Mouse (Mus musculus) lung, postnatal 36 days (tissue): ENCODE results near the gene Tpcn2.

Experiments used
- DNase-seq: peaks from one replicate; pipeline ENCODE4 v3.0.0; 2022; ENCODE audit warnings: mixed read lengths

The Tpcn2 gene

GRCm38 (mm10) chr7:145298666-145299490, 15.1 kb upstream of the Tpcn2 start:
- no peak for DNase-seq

GRCm38 (mm10) chr7:145293859-145294258, 10.0 kb upstream of the Tpcn2 start:
- DNase-seq: peak; percentile 51

GRCm38 (mm10) chr7:145292726-145293125, 8.9 kb upstream of the Tpcn2 start:
- DNase-seq: no peak

- no peak for DNase-seq
Measured at GRCm38 (mm10) chr7:145291847-145292246, 8.0 kb upstream of the Tpcn2 start.

- peak; percentile 32 for DNase-seq
Measured at GRCm38 (mm10) chr7:145289302-145289701, 5.5 kb upstream of the Tpcn2 start.

- DNase-seq: peak; percentile 54
Measured at GRCm38 (mm10) chr7:145287410-145287809, 3.6 kb upstream of the Tpcn2 start.

- no peak for DNase-seq
Measured at GRCm38 (mm10) chr7:145285476-145285875, 1.7 kb upstream of the Tpcn2 start.

GRCm38 (mm10) chr7:145284293-145284692, 482 bp upstream of the Tpcn2 start:
- DNase-seq: peak; percentile 84

- DNase-seq: peak; percentile 67
Measured at GRCm38 (mm10) chr7:145283041-145283440, 770 bp downstream of the Tpcn2 start.

GRCm38 (mm10) chr7:145281396-145281795, 2.4 kb downstream of the Tpcn2 start:
- peak; percentile 21 for DNase-seq

- no peak for DNase-seq
Measured at GRCm38 (mm10) chr7:145275488-145275887, 8.3 kb downstream of the Tpcn2 start.

- peak; percentile 23 for DNase-seq
Measured at GRCm38 (mm10) chr7:145270955-145271354, 12.9 kb downstream of the Tpcn2 start.

GRCm38 (mm10) chr7:145268890-145269289, 14.9 kb downstream of the Tpcn2 start:
- no peak for DNase-seq

GRCm38 (mm10) chr7:145266011-145266410, 17.8 kb downstream of the Tpcn2 start:
- peak; percentile 42 for DNase-seq

GRCm38 (mm10) chr7:145264202-145264601, 19.6 kb downstream of the Tpcn2 start:
- DNase-seq: no peak

GRCm38 (mm10) chr7:145256092-145256491, 27.7 kb downstream of the Tpcn2 start:
- DNase-seq: no peak

- DNase-seq: no peak
Measured at GRCm38 (mm10) chr7:145253986-145254630, 29.7 kb downstream of the Tpcn2 start.

GRCm38 (mm10) chr7:145252715-145253476, 30.9 kb downstream of the Tpcn2 start:
- peak; percentile 89 for DNase-seq

- DNase-seq: no peak
Measured at GRCm38 (mm10) chr7:145250225-145250624, 33.6 kb downstream of the Tpcn2 start.

- DNase-seq: no peak
Measured at GRCm38 (mm10) chr7:145248911-145249310, 34.9 kb downstream of the Tpcn2 start.

- DNase-seq: peak; percentile 86
Measured at GRCm38 (mm10) chr7:145242851-145243712, 40.7 kb downstream of the Tpcn2 start.

- no peak for DNase-seq
Measured at GRCm38 (mm10) chr7:145242028-145242427, 41.8 kb downstream of the Tpcn2 start.
